Mouse (Mus musculus): Measurements from ENCODE around the gene Polr3f. TPM values are rescaled to one million over a fixed set of nuclear protein-coding genes. Genes with fewer than 3 reads are reported as not detected.

Polr3f gene
- polyA plus RNA-seq, 1 experiment from 2014 or later = 27.0 TPM

DNA sequence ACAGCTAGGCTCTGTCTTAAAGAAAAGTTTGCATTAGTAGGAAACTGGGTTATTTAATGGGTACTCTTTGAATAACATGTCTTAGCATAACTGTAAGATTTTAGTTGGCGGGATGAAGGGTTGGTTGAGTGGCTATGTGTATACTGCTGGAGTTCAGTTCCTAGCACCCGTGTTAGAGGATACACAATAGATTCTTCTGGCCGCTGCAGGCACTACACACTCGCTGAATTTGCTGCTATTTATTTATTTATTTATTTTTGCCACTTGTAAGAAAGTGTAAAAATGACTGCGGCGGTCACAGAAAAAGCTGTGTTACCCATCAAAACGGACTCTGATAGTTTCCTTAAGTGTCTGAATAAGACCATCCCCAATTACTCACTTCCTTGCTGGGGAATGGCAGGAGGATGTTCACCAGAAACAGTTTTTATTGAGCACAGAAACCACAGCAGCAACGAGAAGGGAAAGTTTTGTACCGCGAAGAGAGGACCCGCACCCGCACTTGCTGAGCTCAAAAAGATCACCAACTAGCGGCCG, 27.8 kb downstream of the Polr3f start:
- H3K4me3 ChIP-seq (ENCODE audit: low read length) = peak overlapping the region; percentile 86
- H3K27ac ChIP-seq (ENCODE audit: low read length) = peak overlapping the region; percentile 97
- peak overlapping the region; percentile 54 for H3K4me2 ChIP-seq (replicated peaks; ENCODE audit: low read depth, low read length)
- WGBS = 2% methylated on average over 14 of the region's 14 CpGs
- H3K9me3 ChIP-seq (ENCODE audit: low read length) = no peaks in the 10 kb centered on the region
- ATAC-seq (ENCODE audit: low FRiP score, low TSS enrichment) = peak; percentile 39
- H3K4me1 ChIP-seq (ENCODE audit: insufficient read depth, low read length) = peaks cover 19% of the 10 kb centered on the region
- peak overlapping the region; percentile 86 for H3K9ac ChIP-seq (replicated peaks; ENCODE audit: low read length)
- peaks cover 7% of the 10 kb centered on the region for H3K36me3 ChIP-seq (ENCODE audit: insufficient read depth, low read length)
- no peaks in the 10 kb centered on the region for H3K27me3 ChIP-seq (ENCODE audit: insufficient read depth, low read length)

DNA sequence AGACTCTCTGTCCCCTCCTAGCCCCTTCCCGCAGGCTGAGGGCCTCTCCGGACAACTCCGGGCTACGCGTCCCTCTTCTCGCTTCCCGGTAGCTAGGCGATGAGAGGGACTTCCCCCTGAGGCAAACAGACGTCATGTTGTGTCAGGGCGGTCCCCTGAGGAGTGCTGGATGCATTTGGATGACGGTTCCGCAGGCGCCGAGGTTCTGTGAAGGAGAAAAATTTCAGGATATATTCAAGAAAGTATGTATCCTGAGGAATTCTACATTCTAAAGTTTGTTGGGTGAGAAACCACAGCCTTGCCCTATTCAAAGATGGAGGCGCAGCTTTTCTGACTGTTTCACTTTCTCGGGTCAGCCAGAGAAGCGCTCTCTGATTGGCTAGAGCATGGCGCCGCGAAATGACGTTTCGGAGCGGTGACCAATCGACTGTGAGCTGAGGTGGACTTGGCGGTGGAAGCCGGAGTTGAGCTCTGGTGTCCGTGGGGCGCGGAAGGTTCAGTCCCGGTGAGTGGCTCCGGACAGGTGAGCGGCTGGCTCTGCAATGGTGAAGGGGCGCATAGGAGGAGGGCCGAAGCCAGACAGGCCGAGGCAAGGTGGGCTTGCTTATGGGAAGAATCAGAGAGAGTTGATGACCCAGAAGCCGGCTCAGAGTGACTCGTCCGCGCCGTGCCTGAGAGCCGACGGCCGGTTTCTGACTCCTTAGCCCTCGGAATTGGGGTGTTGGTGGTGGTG, 28.5 kb downstream of the Polr3f start, which contains the start of gene Sec23b:
TSS of gene Sec23b (plus strand) at position 410 of the 733 bp plus-strand sequence.
- peak within 1 kb of the TSS; percentile 97 for H3K27ac ChIP-seq (ENCODE audit: low read length)
- WGBS = under 1% methylated on average over 44 of the region's 44 CpGs
- ATAC-seq (ENCODE audit: low FRiP score, low TSS enrichment) = peak; percentile 98
- H3K4me1 ChIP-seq (ENCODE audit: insufficient read depth, low read length) = peaks cover 19% of the 10 kb centered on the region
- H3K9ac ChIP-seq (replicated peaks; ENCODE audit: low read length) = peak within 1 kb of the TSS; percentile 86
- peaks cover 9% of the 10 kb centered on the region for H3K36me3 ChIP-seq (ENCODE audit: insufficient read depth, low read length)
- no peaks in the 10 kb centered on the region for H3K9me3 ChIP-seq (ENCODE audit: low read length)
- peak within 1 kb of the TSS; percentile 73 for H3K4me2 ChIP-seq (replicated peaks; ENCODE audit: low read depth, low read length)
- peak within 1 kb of the TSS; percentile 86 for H3K4me3 ChIP-seq (ENCODE audit: low read length)
- no peaks in the 10 kb centered on the region for H3K27me3 ChIP-seq (ENCODE audit: insufficient read depth, low read length)

DNA sequence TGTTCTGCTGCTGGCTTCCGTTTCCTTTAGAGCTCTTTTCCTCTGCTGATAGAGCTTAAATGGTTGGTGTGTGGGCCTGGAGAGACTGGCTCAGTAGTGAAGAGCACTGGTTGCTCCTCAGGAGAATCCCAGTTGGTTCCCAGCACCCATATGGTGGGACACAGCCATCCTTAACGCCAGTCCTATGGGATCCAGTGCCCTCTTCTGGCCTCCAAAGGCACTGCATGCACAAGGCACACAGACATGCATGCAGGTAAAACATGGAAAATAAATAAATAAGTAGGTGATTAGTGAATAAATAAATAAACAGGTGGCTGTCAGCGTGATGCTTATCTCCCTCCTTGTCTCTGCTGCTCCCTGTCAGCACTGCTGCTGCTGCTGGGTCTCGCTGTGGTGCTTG, 61.2 kb downstream of the Polr3f start:
- no peak overlapping the region for H3K4me3 ChIP-seq (ENCODE audit: low read length)

More for the DNA sequence above, 61.2 kb downstream of the Polr3f start:
- WGBS = 83% methylated on average over 4 of the region's 4 CpGs
- H3K9ac ChIP-seq (replicated peaks; ENCODE audit: low read length) = no peak overlapping the region
- peaks cover 54% of the 10 kb centered on the region for H3K36me3 ChIP-seq (ENCODE audit: insufficient read depth, low read length)
- no peaks in the 10 kb centered on the region for H3K4me1 ChIP-seq (ENCODE audit: insufficient read depth, low read length)
- no peak for ATAC-seq (ENCODE audit: low FRiP score, low TSS enrichment)
- H3K27ac ChIP-seq (ENCODE audit: low read length) = no peak overlapping the region
- H3K4me2 ChIP-seq (replicated peaks; ENCODE audit: low read depth, low read length) = no peak overlapping the region
- H3K9me3 ChIP-seq (ENCODE audit: low read length) = peaks cover 4% of the 10 kb centered on the region; the same call in 1 of the 2 replicates
- no peaks in the 10 kb centered on the region for H3K27me3 ChIP-seq (ENCODE audit: insufficient read depth, low read length)

Other genes starting within 250 kb of the Polr3f start
- 1.1 and 1.2 TPM in 2 replicates for gene Ovol2, start 195.6 kb upstream of the Polr3f start, polyA plus RNA-seq (2015; fragmentation: Nextera tagmentation; extraction: Ambion mirVana)
- gene Kat14, start 158.7 kb upstream of the Polr3f start, polyA plus RNA-seq (2015; fragmentation: Nextera tagmentation; extraction: Ambion mirVana) = 52.5 and 57.0 TPM in 2 replicates
- gene Pet117, start 158.7 kb upstream of the Polr3f start, polyA plus RNA-seq (2015; fragmentation: Nextera tagmentation; extraction: Ambion mirVana) = 0.56 TPM in 1 of 2 replicates, not detected in the other
- gene Dzank1, start 304 bp upstream of the Polr3f start, polyA plus RNA-seq (2015; fragmentation: Nextera tagmentation; extraction: Ambion mirVana) = 1.2 and 1.4 TPM in 2 replicates
- gene Rbbp9, start 23.2 kb downstream of the Polr3f start, polyA plus RNA-seq (2015; fragmentation: Nextera tagmentation; extraction: Ambion mirVana) = 95.7 and 99.2 TPM in 2 replicates
- 117 and 123 TPM in 2 replicates for gene Sec23b, start 28.5 kb downstream of the Polr3f start, polyA plus RNA-seq (2015; fragmentation: Nextera tagmentation; extraction: Ambion mirVana)
- gene Smim26, start 66.3 kb downstream of the Polr3f start, polyA plus RNA-seq (2015; fragmentation: Nextera tagmentation; extraction: Ambion mirVana) = 33.1 and 39.5 TPM in 2 replicates
- 46.9 and 47.0 TPM in 2 replicates for gene Dtd1, start 72.2 kb downstream of the Polr3f start, polyA plus RNA-seq (2015; fragmentation: Nextera tagmentation; extraction: Ambion mirVana)